Mouse (Mus musculus): ENCODE data around the gene Gab1.
A peak's percentile ranks its signal among the peaks of the same experiment; 100 is the strongest.

GRCm38 (mm10) chr8:80865181-80865784 lies 15.0 kb downstream of the Gab1 start:
- TF ChIP-seq CTCF (IDR thresholded peaks at IDR 0.05; ENCODE audit: low read depth) (peak; percentile 48), EP300 (IDR thresholded peaks at IDR 0.05; ENCODE audit: low read depth) (no peak)

Measured in liver, postnatal 0 days (tissue).